Mouse (Mus musculus): ENCODE measurements around the gene Actn1.

Gene Actn1

DNA sequence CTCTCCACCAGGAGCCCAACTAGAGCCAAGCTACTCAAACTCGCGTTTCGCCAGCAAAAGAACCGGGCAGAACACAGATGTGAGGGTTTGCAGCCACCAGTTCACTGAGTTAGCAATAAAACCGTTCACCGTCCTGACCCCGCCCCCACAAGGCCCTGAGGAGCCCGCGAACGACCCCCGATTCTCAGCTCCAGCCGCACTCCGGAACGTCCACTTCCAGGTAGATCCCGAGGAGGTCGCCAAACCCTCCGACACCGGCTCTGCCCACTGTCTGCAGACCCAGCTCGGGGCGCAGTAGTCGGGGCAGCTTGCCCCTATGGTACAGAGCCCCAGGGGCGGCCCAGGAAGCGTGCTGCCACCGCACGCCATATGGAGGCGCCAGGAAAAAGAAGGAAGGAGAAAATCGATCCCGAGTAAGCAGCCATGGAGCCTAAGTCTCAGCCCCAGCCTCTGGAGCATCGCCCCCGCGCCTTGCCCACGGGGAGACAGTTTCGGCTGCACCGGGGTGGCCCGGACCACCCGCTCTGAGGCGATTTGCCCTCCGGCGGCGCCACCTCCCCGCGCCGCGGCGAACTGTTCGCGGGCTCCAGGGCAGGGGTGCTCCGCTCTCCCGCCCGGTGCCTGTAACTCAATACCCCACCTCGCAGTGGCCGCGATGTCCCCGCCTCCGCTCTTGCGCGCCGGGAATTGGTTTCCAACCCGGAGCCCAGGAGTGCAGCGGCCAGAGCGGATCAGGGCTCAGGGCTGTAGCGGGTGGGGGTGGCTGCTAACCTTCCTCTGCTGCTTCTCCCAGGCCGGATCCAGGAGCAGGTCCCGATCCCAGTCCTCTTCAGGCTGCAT, 735 bp downstream of the Actn1 start:
- DNase-seq (ENCODE audit: low read depth) = peak; percentile 72

DNA sequence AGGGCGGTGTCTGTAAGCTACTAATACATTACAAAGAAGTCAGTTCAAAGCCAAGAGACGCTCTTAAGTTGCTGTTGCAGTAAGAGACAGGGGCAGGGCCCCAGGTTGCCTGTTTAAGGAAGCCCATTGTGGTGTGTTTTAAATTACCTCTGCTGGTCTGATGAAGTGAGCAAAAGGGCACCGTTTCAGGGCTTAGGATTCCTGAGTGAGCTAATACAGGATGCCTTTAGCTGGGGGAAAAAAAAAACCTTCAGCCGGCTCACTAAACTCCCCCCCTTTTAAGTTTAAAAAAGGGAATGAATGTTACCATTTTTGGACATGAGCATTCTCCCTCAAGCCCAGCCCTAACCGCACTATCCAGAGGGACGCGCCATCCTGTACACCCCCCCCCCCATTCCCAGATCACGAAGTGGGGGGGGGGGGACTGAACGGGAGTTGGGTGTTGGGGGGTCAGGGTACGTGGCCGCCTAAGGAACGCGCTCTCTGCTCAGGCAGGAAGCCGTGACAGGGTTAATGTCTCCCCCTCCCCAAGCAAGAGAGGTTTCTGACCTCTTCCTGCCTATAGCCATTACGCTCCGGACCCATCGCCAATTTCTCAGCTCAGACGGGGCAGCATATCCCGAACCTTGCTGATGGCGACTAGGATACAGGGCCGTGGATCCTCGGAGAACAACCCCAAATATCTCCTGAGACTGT, 1.5 kb downstream of the Actn1 start:
- peak; percentile 71 for DNase-seq (ENCODE audit: low read depth)

DNA sequence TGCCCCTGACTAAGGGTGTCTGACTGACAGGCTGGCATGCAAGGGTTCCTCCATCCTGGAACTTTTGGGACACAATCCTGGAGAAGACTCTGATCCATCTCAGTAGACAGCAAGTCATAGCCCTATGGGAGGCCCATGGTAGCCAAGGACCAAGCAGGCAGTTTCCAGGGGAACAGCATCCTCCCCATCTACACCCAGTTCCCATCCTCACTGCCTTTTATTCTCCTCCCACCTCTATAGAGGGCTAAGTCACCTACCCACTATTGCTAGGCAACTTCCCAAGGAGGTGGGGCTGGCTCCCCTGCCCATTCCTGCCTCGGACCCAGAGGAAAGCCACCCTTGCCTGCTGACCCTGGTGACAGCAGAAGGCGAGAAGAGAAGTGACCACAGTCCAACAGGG, 8.2 kb downstream of the Actn1 start:
- DNase-seq (ENCODE audit: low read depth) = no peak

DNA sequence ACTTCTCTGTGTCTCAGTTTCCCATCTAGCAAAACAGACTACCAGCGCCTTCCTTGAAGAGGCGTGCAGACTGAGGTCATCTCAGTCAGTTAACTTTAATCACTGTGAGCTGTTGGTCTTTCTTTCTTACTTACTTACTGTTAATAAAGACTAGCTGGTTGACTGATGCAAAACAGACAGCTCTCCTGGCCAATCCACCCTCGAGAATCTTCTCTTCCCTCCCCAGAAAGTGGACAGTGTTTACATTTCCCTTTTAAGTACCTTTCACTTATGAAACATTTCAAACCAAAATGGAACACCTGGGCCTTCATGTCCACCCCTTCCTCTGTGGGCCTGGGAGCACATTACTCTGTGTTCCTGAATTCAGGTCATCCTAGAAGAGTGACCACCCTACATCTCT, 8.6 kb downstream of the Actn1 start:
- no peak for DNase-seq (ENCODE audit: low read depth)

DNA sequence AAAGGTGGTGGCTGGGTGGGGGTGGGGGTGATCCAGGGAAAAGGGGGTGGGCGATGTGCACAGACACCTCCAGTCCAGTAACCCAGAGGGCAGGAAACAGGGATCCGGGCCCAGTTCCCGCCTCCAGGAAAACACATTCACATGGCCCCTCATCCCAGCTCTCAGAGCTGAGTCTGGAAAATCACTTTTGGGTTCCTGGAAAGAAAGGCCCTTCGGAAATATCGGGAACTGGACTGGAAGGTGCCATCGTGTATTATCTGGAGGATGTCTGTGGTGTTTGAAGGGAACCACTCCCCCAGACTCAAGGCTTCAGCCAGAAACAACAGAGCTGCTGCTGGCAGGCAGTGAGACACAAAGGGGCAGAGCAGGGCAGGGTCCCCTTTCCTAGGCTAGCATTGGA, 10.6 kb downstream of the Actn1 start:
- DNase-seq (ENCODE audit: low read depth) = no peak

DNA sequence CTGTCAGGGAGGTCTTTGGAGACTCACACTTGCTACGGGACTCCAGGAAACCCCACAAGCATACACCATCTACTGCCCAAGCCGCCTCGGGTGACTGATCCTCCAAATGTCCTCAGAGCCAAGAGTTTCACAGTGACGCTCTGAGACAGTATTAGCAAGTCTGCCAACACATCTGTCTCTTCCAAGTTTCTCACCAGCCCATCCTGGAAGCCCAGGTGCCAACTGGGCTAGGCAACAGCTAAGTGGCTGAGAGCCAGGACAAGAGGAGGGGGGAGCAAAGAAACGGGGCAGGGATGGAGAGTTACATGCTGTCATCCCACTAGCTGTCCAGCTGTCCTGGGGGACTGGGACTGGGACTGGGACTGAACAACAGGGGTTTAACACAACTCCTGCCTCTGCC, 13.1 kb downstream of the Actn1 start:
- no peak for DNase-seq (ENCODE audit: low read depth)

DNA sequence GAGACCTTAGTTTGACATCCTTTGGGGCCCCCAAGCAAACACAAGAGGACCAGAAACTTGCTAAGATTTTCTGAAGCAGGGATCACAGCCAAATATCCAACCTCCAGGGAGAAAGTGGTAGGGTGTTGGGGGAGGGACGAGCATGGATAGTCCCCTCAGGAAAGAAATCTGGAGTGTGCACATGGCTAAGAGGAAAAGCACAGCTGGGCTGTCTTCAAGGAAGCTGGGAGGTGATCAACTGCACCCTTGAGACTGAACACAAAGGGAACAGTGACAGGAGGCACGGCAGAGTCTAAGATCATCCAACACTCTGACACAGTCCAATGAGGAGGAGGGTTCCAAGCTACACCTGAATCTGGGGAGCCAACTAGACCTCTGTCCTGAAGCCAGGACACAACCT, 13.7 kb downstream of the Actn1 start:
- no peak for DNase-seq (ENCODE audit: low read depth)

DNA sequence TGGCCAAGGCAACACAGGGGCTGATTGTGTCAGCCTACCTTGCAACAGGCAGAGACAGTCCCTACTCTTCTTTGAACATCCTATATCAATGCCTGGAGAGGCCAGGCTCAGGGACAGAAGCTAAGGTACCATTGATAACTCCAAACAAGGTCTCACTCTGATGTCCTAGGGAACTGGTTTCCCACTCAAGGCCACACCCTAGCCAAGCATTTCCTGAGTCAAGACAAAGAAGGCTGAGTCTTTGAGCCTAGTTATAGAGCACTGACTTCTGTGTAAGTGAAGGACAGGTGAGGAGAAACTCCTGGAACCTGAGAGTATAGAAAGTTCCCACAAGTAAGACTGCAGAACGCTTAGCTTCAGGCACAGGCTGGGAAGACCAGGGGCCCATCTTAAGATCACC, 15.4 kb downstream of the Actn1 start:
- no peak for DNase-seq (ENCODE audit: low read depth)

DNA sequence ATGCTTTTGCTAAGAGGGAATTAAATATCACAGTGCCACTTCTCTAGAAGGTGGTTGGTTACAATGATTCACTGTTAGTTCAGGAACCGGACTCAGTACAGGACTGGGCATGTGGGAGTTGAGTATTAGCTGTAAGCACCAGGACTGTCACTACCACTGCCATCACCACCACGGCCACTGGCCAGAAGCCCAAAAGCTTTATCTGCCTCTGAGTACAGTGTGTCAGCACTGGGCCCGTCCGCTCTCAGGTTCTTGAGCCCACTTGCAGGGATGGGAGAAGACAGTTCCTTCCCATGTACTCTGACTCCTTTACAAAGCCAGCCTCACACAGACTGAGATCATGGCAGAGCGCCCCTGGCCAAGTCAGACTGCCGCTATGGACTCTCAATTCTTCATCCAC, 16.0 kb downstream of the Actn1 start:
- no peak for DNase-seq (ENCODE audit: low read depth)

DNA sequence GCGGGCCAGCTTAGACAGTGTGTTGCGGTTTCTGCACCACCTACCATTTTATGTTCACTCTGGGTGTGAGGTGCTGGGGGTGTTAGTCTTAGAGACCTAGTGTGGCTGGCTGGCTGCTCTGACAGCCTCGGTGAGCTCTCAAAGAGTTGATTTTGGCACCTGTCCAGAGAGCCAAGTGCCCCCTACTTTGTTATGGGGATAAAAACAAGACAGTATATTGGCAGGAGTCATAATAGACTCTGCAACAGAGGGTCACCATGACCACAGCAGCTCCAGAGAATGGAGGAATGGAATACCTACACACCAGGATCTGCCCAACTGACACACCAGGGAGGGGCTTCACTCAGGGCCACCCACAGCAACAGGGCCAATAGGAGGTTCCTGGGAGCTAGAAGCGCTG, 16.8 kb downstream of the Actn1 start:
- no peak for DNase-seq (ENCODE audit: low read depth)

DNA sequence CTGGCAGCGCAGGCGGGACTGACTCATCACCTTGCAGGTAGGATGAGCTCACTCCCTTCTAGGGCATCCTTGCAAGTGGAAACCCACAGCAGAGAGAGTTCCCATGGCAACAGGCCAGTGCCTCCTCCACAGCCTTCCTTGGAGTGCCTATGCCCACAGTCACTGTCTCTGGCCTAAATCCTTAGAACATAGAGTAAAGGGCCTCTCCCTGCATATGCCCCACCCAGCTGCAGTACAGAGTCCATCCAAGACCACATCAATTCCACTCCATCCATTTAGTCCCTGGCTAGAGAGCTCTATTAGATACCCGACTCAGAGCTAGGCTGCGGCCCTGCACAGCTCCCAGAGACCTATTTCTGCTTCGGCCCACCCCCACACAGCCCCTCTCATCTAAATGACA, 20.7 kb downstream of the Actn1 start:
- no peak for DNase-seq (ENCODE audit: low read depth)

DNA sequence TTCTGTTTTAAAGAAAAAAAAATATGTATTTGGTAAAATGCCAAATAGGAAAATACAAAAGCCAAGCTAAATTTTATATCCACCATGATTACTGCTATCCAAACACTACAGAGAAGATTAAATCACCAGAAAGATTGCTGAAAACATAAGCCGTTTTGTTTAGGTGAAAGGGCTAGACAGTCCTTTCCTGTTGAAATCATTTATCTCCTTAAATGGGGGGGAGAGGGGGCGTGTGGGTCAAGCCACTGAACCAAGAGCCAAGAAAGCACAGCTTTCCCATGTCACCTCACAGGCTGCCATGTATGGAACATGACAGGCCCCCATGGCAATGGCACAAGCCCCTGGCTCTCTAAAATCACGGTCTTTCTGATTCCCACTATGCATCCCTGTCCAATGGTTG, 21.6 kb downstream of the Actn1 start:
- DNase-seq (ENCODE audit: low read depth) = no peak

DNA sequence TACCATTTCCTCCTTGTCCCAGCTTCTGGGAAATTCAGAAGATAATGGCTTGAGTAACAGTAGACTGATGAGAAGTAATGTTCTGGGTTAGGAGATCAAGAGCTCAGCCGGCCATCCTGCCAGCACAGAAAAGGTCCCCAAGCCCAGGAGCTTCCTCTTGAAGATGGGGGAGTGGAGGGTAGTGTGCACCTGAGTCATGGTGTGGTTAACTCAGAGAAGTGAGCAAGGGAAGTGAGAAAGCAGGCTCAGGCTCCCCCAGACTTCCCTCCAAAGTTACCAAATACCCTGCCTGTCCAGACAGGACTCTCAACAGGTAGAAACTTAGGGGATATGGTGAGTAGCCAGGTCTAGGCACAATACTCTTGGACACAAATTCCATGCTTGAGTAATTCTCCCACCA, 24.9 kb downstream of the Actn1 start:
- peak; percentile 27 for DNase-seq (ENCODE audit: low read depth)

DNA sequence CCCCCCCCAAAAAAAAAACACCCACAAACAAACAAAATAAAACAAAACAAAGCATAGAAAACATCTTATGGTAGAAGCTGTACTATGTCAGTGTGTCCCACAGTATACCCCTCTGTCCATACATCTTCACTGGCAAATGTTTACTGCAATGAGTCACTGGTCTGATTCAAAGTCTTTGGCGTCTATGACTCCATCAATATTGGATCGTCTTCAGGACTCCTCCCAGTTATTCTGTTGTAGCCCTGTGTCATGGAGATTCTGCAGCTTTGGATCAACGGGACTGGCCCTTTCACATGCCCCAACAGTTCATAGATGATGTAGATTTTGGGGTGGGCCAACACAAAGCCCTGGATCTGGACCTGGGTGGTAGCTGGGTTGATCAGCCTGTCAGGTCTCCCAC, 25.9 kb downstream of the Actn1 start:
- DNase-seq (ENCODE audit: low read depth) = no peak

DNA sequence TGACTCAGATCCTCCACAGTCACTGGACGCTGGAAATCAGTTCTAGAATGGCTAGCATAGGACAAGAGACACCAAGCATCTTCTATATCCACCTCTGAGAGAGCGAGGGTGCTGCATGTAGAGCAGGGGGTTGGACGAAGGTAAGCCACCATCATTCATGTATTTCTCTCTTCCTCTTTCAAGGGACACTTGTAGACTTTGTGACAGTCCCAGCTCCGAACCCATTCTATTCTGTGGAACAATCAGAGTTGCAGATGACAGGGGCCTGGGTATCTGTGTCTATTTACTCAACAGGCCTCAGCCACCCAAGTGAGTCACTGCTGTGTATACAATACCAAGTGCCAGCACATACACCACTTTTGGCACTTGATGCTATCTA, 27.3 kb downstream of the Actn1 start:
- DNase-seq (ENCODE audit: low read depth) = no peak

DNA sequence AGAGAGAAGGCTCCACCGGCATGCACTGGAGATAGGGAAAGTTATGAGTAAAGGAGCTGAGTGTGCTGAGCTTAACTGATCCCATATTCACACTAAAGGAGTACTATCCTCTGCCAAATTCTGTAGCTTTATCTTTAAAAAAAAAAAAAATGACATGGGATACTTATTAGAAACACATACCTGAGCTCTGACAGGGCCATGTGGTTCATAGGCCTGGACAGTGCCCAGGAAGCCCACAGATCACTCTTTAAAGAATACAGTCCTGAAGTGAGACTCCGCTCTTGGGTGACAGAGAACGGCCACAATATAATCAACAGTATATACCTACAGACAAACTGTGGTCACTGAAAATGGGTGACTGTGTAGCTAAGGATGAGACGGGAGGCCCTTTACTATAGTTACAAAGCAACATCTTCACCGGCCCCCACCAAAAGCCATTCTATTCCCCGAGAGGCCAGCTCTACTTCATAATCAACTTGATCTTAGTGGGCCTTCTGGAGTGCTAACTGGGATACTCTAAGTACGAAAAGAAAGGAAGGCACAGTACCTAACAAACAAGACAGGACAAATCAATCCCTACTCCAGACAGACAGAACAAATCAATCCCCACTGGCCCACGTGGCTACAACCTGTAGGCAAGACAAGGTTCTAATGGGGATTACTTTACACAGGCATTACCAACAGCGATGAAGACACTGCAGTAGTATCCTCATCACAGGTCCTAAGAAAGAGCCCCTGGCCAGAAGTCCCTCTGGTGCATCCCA, 27.9 kb downstream of the Actn1 start:
- no peak for DNase-seq (ENCODE audit: low read depth)

DNA sequence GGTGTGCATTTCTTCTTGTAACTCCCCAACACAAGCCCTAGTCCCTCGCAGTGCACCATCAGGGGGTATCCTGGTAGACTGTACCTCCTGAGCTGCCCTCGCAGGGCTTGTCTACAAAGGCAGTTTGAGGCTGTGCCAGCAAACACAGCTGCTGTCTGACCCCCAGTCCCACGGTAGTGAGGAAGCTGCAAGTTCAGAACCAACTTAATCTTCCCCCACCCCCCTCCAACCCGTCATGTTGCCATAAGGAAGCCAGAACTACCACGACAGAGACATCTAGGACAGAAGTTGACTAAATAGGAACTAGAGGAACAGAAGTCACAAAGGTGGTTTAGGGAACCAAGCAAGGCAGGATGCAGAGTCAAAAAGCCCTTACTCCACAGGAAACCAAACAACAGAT, 28.9 kb downstream of the Actn1 start:
- DNase-seq (ENCODE audit: low read depth) = peak; percentile 31

DNA sequence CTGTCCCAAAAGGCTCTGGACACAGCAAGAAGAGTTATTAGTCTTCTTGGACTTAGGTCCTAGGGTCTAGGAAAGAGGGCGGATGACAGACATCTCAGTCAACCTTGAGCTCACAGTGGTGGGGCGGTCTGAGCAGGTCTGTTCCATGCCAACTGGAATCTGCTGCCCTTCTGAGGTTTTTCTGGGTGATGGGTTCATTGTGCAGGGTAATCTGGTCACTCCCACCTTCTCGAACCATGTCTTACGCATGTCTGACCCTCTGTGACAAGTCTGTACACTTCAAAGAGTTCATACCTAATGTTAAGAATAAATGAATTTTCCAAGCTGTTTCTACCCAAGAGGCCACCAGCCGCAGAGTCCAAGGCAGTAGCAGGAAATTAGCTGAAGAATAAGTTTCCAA, 29.3 kb downstream of the Actn1 start:
- DNase-seq (ENCODE audit: low read depth) = no peak

DNA sequence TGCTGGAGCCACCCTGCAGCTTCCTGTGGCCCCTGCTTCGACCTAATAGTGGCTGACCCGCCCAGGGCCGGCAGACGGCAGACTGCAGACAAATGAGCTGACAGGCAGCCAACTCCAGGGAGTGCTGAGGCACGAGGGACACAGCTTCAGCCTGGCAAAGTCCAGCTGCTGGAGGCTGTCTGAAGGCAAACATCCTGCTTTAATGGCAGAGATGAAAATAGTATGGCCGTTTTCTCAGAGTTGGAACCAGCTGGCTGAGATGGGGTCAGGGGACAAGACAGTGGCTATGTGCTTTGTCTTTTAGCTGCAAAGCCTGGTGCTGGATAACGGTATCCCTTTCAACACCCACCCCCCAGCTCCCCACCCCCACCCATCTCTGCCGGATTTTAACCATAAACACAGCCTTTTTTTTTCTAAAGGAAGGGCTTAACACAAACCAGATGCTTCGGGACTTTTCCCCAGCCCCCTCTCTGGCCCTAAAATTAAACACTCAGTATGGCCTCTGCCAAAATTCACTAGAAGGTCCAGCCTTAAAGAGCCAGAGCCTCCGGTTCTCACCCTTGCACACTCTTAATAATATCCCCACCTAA, 30.0 kb downstream of the Actn1 start:
- DNase-seq (ENCODE audit: low read depth) = no peak

DNA sequence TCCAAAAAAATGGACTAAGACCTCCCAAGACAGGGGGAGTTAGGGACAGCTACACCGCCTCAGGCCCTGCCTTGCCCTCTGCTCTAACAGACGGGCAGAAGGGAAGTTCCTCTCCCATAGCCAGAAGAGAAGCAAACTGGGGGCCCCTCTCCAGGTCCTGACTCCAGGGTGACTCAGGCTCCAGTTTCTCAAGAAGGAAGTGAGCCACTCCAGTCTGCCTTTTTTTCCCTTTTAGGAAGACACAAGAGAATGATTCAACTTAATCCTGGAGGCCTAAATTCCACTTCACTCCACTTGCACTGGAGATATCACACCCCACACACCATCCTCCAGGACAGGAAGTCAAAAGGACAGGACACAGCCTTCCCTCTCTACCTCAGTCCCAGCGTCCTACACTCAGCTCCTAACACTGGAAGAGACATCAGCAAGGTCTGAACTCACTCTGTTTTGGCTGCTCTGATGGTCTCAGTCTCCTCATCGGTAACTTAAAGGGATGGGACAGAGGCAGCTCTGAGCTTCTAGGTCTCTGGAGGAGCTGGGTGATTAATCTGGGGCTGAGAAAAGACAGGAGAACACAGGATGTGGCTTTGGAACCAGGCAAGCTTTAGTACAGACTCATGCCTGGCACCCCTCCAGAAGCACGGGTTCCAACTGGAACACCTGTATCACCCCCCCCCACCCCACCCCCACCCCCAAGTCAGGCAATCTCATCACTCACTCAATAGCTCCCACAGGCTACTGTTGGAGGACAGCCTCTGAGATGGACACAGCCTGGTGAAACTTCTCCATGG, 31.0 kb downstream of the Actn1 start:
- DNase-seq (ENCODE audit: low read depth) = peak; percentile 35

DNA sequence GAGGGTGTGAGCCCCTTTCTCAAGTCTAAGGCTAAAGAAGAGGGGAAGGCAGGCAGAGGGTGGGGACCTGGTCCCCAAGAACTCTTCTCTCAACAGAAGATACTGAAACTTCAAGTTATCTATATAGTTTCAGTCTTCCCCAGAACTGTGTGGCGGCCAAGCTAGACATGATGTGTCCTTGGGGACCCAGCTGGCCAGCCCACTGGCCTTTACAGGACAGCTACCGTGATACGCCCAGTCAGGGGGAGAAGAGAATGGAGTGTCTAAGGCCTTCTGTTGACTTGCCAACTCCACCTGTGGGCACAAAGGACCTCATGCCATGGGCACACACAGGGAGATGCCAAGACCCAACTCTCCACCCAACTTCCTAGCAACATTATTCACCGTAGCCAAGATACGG, 31.8 kb downstream of the Actn1 start:
- no peak for DNase-seq (ENCODE audit: low read depth)

DNA sequence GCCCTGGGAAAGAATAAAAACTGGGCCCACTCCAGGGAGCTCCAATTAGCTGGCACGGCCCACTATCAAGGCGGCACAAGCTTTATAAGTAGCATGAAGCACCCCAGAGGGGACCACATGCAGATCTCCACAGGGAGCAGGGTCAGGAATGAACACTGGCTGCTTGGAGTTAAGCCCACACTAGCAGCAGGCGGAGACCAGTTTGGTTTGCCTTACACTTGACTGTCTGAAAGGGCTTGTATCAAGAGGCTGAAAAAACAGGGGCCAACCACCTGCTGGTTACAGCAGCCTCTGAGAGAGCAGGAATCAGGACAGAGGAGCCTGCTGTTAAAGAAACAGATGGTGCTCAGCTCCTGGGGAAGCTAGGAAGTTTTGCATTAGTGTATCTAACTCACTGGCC, 32.3 kb downstream of the Actn1 start:
- no peak for DNase-seq (ENCODE audit: low read depth)

Measured in naive thymus-derived CD4-positive, alpha-beta T cell, adult 2 months (primary cell).